Mouse (Mus musculus) ES-Bruce4 (cell line): Measurements from ENCODE around the gene Rufy1.

Experiments
- CTCF ChIP-seq: IDR thresholded peaks from one replicate; pipeline ENCODE4 v1.8.1; 2011; ENCODE audit warnings: low read depth, low read length
- EP300 ChIP-seq: IDR thresholded peaks from 2 replicates; pipeline ENCODE4 v1.6.1; 2011; ENCODE audit warnings: low read depth, low read length; ENCODE audit not compliant: insufficient read depth
- POLR2A ChIP-seq: IDR thresholded peaks from one replicate; pipeline ENCODE4 v1.8.1; 2011; ENCODE audit warnings: low read length; ENCODE audit not compliant: insufficient read depth

GRCm38 (mm10) chr11:50398803-50399202 lies 32.1 kb downstream of the Rufy1 start:
- TF ChIP-seq POLR2A (no peak), CTCF (no peak), EP300 (no peak)
